Mouse (Mus musculus): ENCODE data around the gene Kcnk5.

The Kcnk5 gene

GRCm38 (mm10) chr14:20201066-20201683, 19.6 kb upstream of the Kcnk5 start:
- no peak for DNase-seq (ENCODE audit: low spot score in 2 of 2)

DNA sequence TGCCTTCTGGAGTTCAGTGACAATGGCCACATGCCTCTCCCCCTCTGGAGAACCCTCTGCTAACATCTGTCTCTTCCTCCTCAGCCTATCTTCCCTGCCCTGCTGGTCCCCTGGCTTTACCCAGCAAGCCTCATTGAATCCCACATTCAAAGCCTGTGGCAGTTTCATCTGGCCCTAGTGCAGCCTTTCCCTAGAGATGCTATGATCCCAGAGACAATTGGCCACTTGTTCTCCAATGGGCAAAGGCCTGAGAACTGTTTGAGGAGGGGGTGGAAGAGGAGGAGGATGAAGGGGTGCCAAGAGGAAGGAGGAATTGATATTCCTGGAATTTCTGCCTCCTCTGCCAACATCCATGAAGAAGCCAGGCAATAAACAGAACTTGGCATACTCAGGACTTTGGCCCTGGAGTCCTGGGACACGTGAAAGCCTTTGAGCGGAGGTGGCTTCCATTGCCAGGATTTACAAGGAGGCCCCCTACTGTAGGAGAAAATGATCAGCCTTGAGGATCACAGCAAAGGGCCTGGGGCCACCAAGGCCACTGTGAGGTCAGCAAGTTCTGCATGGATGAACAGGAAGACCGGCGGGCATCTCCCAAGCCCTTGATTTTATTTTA, 11.6 kb upstream of the Kcnk5 start:
- no peak for DNase-seq (ENCODE audit: low spot score in 2 of 2)

- no peak for DNase-seq (ENCODE audit: low spot score in 2 of 2)
Measured at GRCm38 (mm10) chr14:20191136-20191735, 9.6 kb upstream of the Kcnk5 start.

GRCm38 (mm10) chr14:20189751-20190150, 8.1 kb upstream of the Kcnk5 start:
- DNase-seq (ENCODE audit: low spot score in 2 of 2), result no peak

- DNase-seq (ENCODE audit: low spot score in 2 of 2), result no peak
Measured at GRCm38 (mm10) chr14:20185426-20185825, 3.8 kb upstream of the Kcnk5 start.

- no peak for DNase-seq (ENCODE audit: low spot score in 2 of 2)
Measured at GRCm38 (mm10) chr14:20183701-20184100, 2.1 kb upstream of the Kcnk5 start.

DNA sequence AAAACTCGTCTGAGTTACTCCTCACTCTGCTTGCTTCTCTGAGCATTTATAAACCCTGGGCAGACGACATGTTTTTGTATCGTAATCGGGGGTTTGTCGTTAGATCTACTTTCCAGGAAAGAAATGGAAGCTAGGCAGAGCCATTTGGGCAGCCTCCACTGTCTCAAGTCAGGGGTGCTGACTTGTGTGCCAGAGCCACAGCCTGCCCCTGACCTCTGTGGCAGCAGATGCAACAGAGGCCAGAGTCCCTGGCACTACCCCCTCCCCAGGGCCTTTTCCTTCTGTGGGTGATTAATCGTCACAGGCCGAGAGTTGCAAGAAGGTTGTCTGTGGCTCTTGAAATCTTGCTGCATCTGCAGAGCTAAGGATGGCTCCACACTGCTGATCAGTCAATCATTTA, 987 bp upstream of the Kcnk5 start:
- DNase-seq (ENCODE audit: low spot score in 2 of 2), result no peak

- DNase-seq (ENCODE audit: low spot score in 2 of 2), result no peak
Measured at GRCm38 (mm10) chr14:20180751-20181162, 852 bp downstream of the Kcnk5 start.

- no peak for DNase-seq (ENCODE audit: low spot score in 2 of 2)
Measured at GRCm38 (mm10) chr14:20180304-20180703, 1.3 kb downstream of the Kcnk5 start.

DNA sequence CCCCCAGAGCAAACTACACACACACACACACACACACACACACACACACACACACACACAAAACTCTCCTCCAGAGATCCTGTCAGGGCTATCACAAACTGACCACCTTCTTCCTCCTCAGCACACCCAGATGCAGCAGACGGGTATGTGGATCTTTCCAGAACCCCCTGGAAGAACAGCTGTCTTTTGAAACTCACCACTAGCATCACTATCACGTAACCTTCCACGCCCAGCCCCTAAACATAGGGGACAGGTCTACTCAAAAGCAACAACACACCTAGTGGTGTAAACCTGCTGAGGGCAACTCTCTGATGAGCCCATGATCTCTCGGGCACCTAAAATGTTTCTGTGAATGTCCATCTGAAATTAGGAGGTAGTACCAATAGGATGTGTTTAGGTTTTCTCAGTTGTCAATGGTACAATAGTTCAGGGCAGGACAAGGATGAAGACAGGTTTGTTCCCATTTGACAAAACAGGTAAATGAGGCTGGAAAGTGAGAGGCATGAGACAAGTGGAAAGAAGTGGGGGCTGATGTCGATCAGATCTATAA, 1.8 kb downstream of the Kcnk5 start:
- no peak for DNase-seq (ENCODE audit: low spot score in 2 of 2)

GRCm38 (mm10) chr14:20179080-20179479, 2.5 kb downstream of the Kcnk5 start:
- no peak for DNase-seq (ENCODE audit: low spot score in 2 of 2)

GRCm38 (mm10) chr14:20178593-20178992, 3.0 kb downstream of the Kcnk5 start:
- no peak for DNase-seq (ENCODE audit: low spot score in 2 of 2)

DNA sequence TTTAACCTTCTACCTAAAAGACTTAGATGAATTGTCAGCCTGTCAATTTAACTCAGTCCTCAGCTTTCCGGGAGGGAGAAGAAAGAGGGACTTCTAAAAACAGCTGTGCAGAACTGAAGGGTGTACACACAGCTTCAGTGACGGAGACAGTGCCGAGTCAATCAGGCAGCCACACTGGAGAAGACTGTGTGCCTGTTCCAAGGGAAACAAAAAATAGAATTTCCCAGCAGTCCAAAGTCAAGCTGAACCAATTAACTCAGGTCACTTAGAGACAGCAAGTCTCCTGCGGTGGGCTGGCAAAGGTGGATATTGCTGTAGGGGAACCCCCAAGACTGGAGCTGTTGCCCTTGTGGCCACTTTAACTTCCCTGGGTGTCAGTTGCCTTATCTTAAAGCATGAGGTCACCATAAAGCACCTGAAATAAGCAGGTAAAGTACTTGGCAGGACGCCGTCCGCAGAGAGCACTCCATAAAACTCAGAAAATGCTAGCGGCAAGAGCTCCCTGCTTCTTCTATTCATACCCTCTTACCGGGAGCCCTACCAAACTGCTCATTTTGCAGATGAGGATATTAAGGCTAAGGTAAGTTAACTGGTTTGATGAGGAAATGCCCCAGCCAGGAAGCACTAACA, 4.0 kb downstream of the Kcnk5 start:
- no peak for DNase-seq (ENCODE audit: low spot score in 2 of 2)

- DNase-seq (ENCODE audit: low spot score in 2 of 2), result no peak
Measured at GRCm38 (mm10) chr14:20175705-20176104, 5.9 kb downstream of the Kcnk5 start.

GRCm38 (mm10) chr14:20175114-20175513, 6.5 kb downstream of the Kcnk5 start:
- DNase-seq (ENCODE audit: low spot score in 2 of 2), result no peak

GRCm38 (mm10) chr14:20174696-20175095, 6.9 kb downstream of the Kcnk5 start:
- no peak for DNase-seq (ENCODE audit: low spot score in 2 of 2)

DNA sequence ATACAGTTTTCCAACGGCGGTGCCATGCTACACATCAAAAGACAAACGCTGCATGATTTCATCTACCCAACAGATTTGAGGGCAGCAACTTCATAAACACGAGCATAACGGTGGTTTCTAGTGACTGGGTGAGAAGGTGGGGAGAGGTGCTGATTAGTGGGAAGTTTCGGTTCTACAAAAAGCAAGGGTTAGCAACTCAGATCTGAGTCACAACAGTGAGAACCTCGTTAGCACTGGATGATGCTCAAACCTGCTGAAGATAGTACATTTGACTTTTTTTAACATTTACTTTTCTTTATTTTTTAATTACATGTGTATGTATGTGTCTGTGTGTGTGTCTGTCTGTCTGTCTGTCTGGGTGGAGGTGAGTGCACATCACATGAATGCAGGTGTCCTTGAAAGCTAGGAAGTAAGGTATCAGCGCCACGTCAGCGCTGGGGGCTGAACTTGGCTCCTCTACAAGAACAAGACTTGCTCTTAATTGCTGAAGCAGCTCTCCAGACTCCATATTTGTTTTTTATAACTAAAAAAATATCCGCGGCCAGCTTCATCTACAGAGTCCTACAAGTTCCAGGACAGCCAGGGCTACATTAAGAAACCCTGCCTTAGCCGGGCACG, 7.6 kb downstream of the Kcnk5 start:
- DNase-seq (ENCODE audit: low spot score in 2 of 2), result no peak

DNA sequence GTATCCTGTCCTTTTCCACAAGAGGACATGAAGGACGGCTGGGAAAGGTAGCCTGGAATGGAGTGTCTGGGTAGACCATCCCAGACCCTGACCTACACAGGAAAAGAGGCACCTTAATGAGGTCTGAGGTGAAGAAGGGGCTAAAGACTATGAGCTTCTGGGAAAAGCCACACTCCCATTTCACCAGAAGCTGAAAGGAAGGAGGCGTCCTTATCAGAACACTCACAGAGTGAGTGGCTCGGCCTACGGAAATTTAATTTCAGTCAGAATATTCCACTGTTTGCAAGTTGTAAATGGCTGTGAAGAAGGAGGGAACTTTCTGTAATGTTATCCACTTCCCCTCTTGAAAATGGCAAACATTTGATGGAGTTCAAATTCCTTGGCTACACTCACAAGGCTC, 8.7 kb downstream of the Kcnk5 start:
- no peak for DNase-seq (ENCODE audit: low spot score in 2 of 2)

DNA sequence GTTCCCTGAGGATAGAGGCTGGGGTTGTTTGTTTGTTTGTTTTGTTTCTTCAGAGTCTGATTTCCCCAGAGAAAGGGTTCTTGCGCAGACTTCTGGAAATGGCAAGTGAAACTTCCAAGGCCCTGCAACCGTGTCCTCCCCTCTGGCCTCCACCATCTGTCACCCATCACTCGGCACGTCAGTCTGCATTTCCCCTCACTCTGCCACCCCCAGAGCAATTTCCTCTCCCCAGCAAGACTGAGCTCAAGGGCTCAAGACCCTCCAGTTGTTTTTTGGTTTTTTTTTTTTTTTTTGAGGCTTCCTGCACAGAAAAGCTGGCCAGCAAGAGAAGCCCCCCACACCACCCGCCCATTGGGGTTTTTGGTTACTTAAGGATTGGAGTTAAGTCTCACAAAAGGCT, 9.1 kb downstream of the Kcnk5 start:
- DNase-seq (ENCODE audit: low spot score in 2 of 2), result no peak

- no peak for DNase-seq (ENCODE audit: low spot score in 2 of 2)
Measured at GRCm38 (mm10) chr14:20171840-20172239, 9.8 kb downstream of the Kcnk5 start.

- no peak for DNase-seq (ENCODE audit: low spot score in 2 of 2)
Measured at GRCm38 (mm10) chr14:20169251-20169650, 12.4 kb downstream of the Kcnk5 start.

GRCm38 (mm10) chr14:20168478-20168877, 13.1 kb downstream of the Kcnk5 start:
- no peak for DNase-seq (ENCODE audit: low spot score in 2 of 2)
